Mouse (Mus musculus) hindbrain, embryonic 15.5 days (tissue): ENCODE measurements at regions not wholly inside any gene's neighbourhood (a gene's known extent, or its start where the extent isn't known, plus 50 kb on each side); places are given as distances from the start of the nearest gene placed in this dataset. TPM values are rescaled to one million over a fixed set of nuclear protein-coding genes. Genes with fewer than 3 reads are reported as not detected.

ENCODE experiments used
- microRNA-seq: library from miRNA; unstranded; fragments of <30 nt; microRNA quantifications from one replicate; pipeline ENCODE4, GENCODE M21; 2016

Small RNA genes lying in the stretch of these regions (microRNA-seq; reads per million reads assigned to microRNA genes)
- not detected for gene Mir6343
